Mouse (Mus musculus) frontal cortex, postnatal 36 days (tissue): Measurements from ENCODE around the gene Dcst1.

Experiments used
- DNase-seq, 2 experiments: peaks; one replicate each; pipeline ENCODE4 v3.0.0; 2022; ENCODE audit warnings: low spot score in 2 of 2

Dcst1 gene

GRCm38 (mm10) chr3:89365486-89366414 is 697 bp upstream of the Dcst1 start:
- DNase-seq = no peak

- no peak for DNase-seq
Observed at GRCm38 (mm10) chr3:89364631-89365030, 422 bp downstream of the Dcst1 start.

- DNase-seq = no peak
Observed at GRCm38 (mm10) chr3:89361675-89362074, 3.4 kb downstream of the Dcst1 start, which contains the start of gene Dcst2. TSS of gene Dcst2 (plus strand) at chr3:89361975.

GRCm38 (mm10) chr3:89360237-89360636 is 4.8 kb downstream of the Dcst1 start:
- DNase-seq = no peak

GRCm38 (mm10) chr3:89359630-89360029 is 5.4 kb downstream of the Dcst1 start:
- no peak for DNase-seq

- no peak for DNase-seq
Observed at GRCm38 (mm10) chr3:89356029-89356428, 9.0 kb downstream of the Dcst1 start.

- DNase-seq = no peak
Observed at GRCm38 (mm10) chr3:89355512-89355902, 9.5 kb downstream of the Dcst1 start.

- DNase-seq = peak; percentile 83 to 90
Observed at GRCm38 (mm10) chr3:89354816-89355511, 10.1 kb downstream of the Dcst1 start.

GRCm38 (mm10) chr3:89351271-89351670 is 13.8 kb downstream of the Dcst1 start:
- DNase-seq = no peak

GRCm38 (mm10) chr3:89349869-89350501 is 15.1 kb downstream of the Dcst1 start, which contains the start of gene Adam15:
TSS of gene Adam15 (minus strand) at chr3:89349996.
- peak; percentile 91 to 92 for DNase-seq

- no peak for DNase-seq
Observed at GRCm38 (mm10) chr3:89348911-89349868, 15.9 kb downstream of the Dcst1 start.

GRCm38 (mm10) chr3:89347916-89348315 is 17.1 kb downstream of the Dcst1 start:
- no peak for DNase-seq

- no peak for DNase-seq
Observed at GRCm38 (mm10) chr3:89346815-89347540, 18.1 kb downstream of the Dcst1 start.

GRCm38 (mm10) chr3:89343279-89343678 is 21.8 kb downstream of the Dcst1 start:
- DNase-seq = no peak

GRCm38 (mm10) chr3:89341794-89342193 is 23.3 kb downstream of the Dcst1 start:
- DNase-seq = no peak

- peak; percentile 70 to 76 for DNase-seq
Observed at GRCm38 (mm10) chr3:89340465-89340864, 24.6 kb downstream of the Dcst1 start.

GRCm38 (mm10) chr3:89339416-89339815 is 25.6 kb downstream of the Dcst1 start:
- peak in 1 of 2 experiments; percentile 70 for DNase-seq

GRCm38 (mm10) chr3:89337721-89338578 is 27.1 kb downstream of the Dcst1 start, which contains the start of gene Efna4:
TSS of gene Efna4 (minus strand) at chr3:89338028.
- DNase-seq = no peak

- DNase-seq = no peak
Observed at GRCm38 (mm10) chr3:89337062-89337720, 27.9 kb downstream of the Dcst1 start.
